Mouse (Mus musculus): ENCODE measurements around the gene Galnt12.

- TF ChIP-seq CTCF (IDR thresholded peaks at IDR 0.05; ENCODE audit: low read depth) = no peak
- no peak for TF ChIP-seq EP300 (optimal IDR thresholded peaks at IDR 0.05)
These were observed 40.7 kb downstream of the Galnt12 start for GRCm38 (mm10) chr4:47132413-47132812.

Measured in stomach, postnatal 0 days (tissue).